ENCODE assay signal across 8 mouse cellular contexts in the genomic region with DNA sequence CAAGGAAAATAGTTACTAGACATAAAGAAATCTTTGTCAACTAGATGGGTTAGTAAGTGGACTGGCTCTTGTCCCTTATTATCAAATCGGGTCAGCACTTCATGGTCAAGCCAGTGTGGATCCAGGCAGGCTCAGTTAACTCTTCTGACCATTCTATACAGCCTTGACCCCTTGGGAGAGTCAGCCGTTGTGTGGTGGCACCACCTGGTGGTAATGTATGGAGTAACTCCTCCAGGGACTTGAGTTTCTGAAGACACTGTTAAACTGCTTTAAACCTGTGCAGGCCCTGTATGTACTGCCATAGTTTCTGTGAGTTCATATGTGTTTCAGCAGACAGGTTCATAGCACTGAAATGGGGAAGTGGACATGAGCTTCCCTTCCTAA. TPM values are rescaled to one million over a fixed set of nuclear protein-coding genes. Genes with fewer than 3 reads are reported as not detected.
A peak's percentile ranks its signal among the peaks of the same experiment; 100 is the strongest.
DNase-seq lines count a peak whose midpoint lies in the region; ATAC-seq lines count a peak whose summit lies in the region.

No protein-coding gene starts in this region.

- H3K4me3 ChIP-seq in forebrain, embryonic 15.5 days, result no peak overlapping the region

- no peak overlapping the region for H3K9ac ChIP-seq in forebrain, embryonic 15.5 days (replicated peaks)

- H3K4me1 ChIP-seq in forebrain, embryonic 15.5 days, result no peaks in the 10 kb centered on the region

- H3K36me3 ChIP-seq in forebrain, embryonic 15.5 days, result no peaks in the 10 kb centered on the region

- no peak overlapping the region for H3K4me2 ChIP-seq in forebrain, embryonic 15.5 days (replicated peaks)

- peak; percentile 69; the same call in 1 of the 2 replicates for ATAC-seq in forebrain, embryonic 15.5 days (replicated peaks)

- H3K27ac ChIP-seq in forebrain, embryonic 15.5 days (replicated peaks), result no peak overlapping the region

- DNase-seq in ES-CJ7 (ENCODE audit: low read depth, low spot score), result peak; percentile 71
- DNase-seq in c-Kit-positive CD71-negative TER-119-negative erythroid progenitor cells, embryonic 14.5 days (ENCODE audit: low read depth), result peak; percentile 53
- DNase-seq in heart, postnatal 4 days, result peak; percentile 92
- DNase-seq in layer of hippocampus, adult 9-11 months, result peak; percentile 29
- DNase-seq in lung, postnatal 25 days (ENCODE audit: low spot score), result peak; percentile 81
- peak; percentile 72 for DNase-seq in right cerebral cortex, postnatal 14 days
- peak; percentile 81 for DNase-seq in urinary bladder, postnatal 14 days (ENCODE audit: low spot score)

- H3K9me3 ChIP-seq in forebrain, embryonic 15.5 days, result no peaks in the 10 kb centered on the region

- no peaks in the 10 kb centered on the region for H3K27me3 ChIP-seq in forebrain, embryonic 15.5 days

- 6% methylated on average over 2 of the region's 2 CpGs for WGBS in forebrain, embryonic 15.5 days

RNA-seq across cellular contexts. Expression of gene Cgnl1, which starts 35.0 kb away (rescaled TPM):
- polyA plus RNA-seq in forebrain, embryonic 15.5 days (2015; fragmentation: Nextera tagmentation; extraction: Ambion mirVana), result 3.9 and 4.0 TPM in 2 replicates
- total RNA-seq in heart, postnatal 4 days (2021), result 10 to 100 TPM; 55.8 to 56.7 TPM

Comparison
In these comparisons a context has a peak if more than half of its experiments do, and no peak if none do; other contexts are left out.
1. DNase-seq: peak in every context shown above with its lines; median percentile 92 in heart, postnatal 4 days; 81 in lung, postnatal 25 days; 81 in urinary bladder, postnatal 14 days; 72 in right cerebral cortex, postnatal 14 days; 71 in ES-CJ7; 53 in c-Kit-positive CD71-negative TER-119-negative erythroid progenitor cells, embryonic 14.5 days; 29 in layer of hippocampus, adult 9-11 months.